Mouse (Mus musculus): ENCODE results near the gene Irgm1.

- TF ChIP-seq CTCF (IDR thresholded peaks at IDR 0.05; ENCODE audit: control insufficient read depth, insufficient read depth, insufficient replicate concordance, low read depth, low read length) (no peak), POLR2A (IDR thresholded peaks at IDR 0.05; ENCODE audit: control insufficient read depth, low read depth, low read length) (no peak)
Observed at GRCm38 (mm10) chr11:48871817-48872541, 496 bp upstream of the Irgm1 start.
